Mouse (Mus musculus) heart, adult 8-10 months (tissue): ENCODE data around the gene Pcsk1n. TPM values are rescaled to one million over a fixed set of nuclear protein-coding genes. Genes with fewer than 3 reads are reported as not detected.

Experiments used
- DNase-seq: peaks from one replicate; pipeline ENCODE4 v3.0.0; 2022; ENCODE audit warnings: low spot score
- total RNA-seq, 4 experiments: library from RNA; stranded (reverse); gene quantifications; 2 replicates each; pipeline ENCODE4 v1.2.4; 2022

Gene Pcsk1n
- total RNA-seq, 4 experiments from 2014 or later = 0.11 to 0.20 (median 0.16) TPM

GRCm38 (mm10) chrX:7947108-7947899 lies 27.7 kb downstream of the Pcsk1n start, which contains the start of gene Hdac6:
TSS of gene Hdac6 (minus strand) at chrX:7947889.
- DNase-seq = no peak

- DNase-seq = peak; percentile 93
Observed at GRCm38 (mm10) chrX:7947900-7948492, 28.4 kb downstream of the Pcsk1n start.

GRCm38 (mm10) chrX:7950091-7950490 lies 30.5 kb downstream of the Pcsk1n start:
- no peak for DNase-seq

GRCm38 (mm10) chrX:7958868-7959267 lies 39.2 kb downstream of the Pcsk1n start:
- DNase-seq = no peak

- no peak for DNase-seq
Observed at GRCm38 (mm10) chrX:7963829-7964626, 44.4 kb downstream of the Pcsk1n start.

GRCm38 (mm10) chrX:7966161-7966560 lies 46.5 kb downstream of the Pcsk1n start:
- DNase-seq = no peak

GRCm38 (mm10) chrX:7967596-7968201 lies 48.1 kb downstream of the Pcsk1n start:
- DNase-seq = no peak

GRCm38 (mm10) chrX:7968226-7968625 lies 48.6 kb downstream of the Pcsk1n start:
- no peak for DNase-seq

- no peak for DNase-seq
Observed at GRCm38 (mm10) chrX:7968899-7969298, 49.3 kb downstream of the Pcsk1n start.

- no peak for DNase-seq
Observed at GRCm38 (mm10) chrX:7971292-7971691, 51.7 kb downstream of the Pcsk1n start.

Other genes with a start within 250 kb of the Pcsk1n start
- gene Plp2, start 248.4 kb upstream of the Pcsk1n start, total RNA-seq = 10 to 100 TPM; 39.8 to 56.9 (median 51.1) TPM
- gene Magix, start 238.6 kb upstream of the Pcsk1n start, total RNA-seq = 10 to 100 TPM; 26.1 to 30.3 (median 28.8) TPM
- gene Gpkow, start 222.7 kb upstream of the Pcsk1n start, total RNA-seq = 10 to 100 TPM; 18.3 to 21.9 (median 21.3) TPM
- 10 to 100 TPM; 34.4 to 60.5 (median 46.7) TPM for gene Wdr45, start 205.5 kb upstream of the Pcsk1n start, total RNA-seq
- gene Gm45208, start 197.6 kb upstream of the Pcsk1n start, total RNA-seq = not detected
- gene Praf2, start 191.4 kb upstream of the Pcsk1n start, total RNA-seq = 1 to 10 TPM; 4.3 to 6.7 (median 5.7) TPM
- 1 to 10 TPM in 1 of 4 experiments, under 1 TPM in 3; 0.37 to 1.0 (median 0.73) TPM for gene Ccdc120, start 168.9 kb upstream of the Pcsk1n start, total RNA-seq
- 10 to 100 TPM; 11.9 to 16.9 (median 14.8) TPM for gene Tfe3, start 157.3 kb upstream of the Pcsk1n start, total RNA-seq
- 10 to 100 TPM; 23.1 to 26.1 (median 24.7) TPM for gene Gripap1, start 130.1 kb upstream of the Pcsk1n start, total RNA-seq
- gene Kcnd1, start 97.5 kb upstream of the Pcsk1n start, total RNA-seq = under 1 TPM; 0.23 to 0.30 (median 0.27) TPM
- gene Otud5, start 78.5 kb upstream of the Pcsk1n start, total RNA-seq = 10 to 100 TPM; 20.0 to 24.9 (median 21.5) TPM
- 1 to 10 TPM; 2.4 to 6.1 (median 3.7) TPM for gene Pim2, start 41.6 kb upstream of the Pcsk1n start, total RNA-seq
- 10 to 100 TPM in 3 of 4 experiments, 1 to 10 TPM in 1; 8.9 to 18.3 (median 13.5) TPM for gene Slc35a2, start 35.8 kb upstream of the Pcsk1n start, total RNA-seq
- gene Pqbp1, start 20.6 kb upstream of the Pcsk1n start, total RNA-seq = 10 to 100 TPM; 20.0 to 24.0 (median 20.9) TPM
- gene Timm17b, start 20.5 kb upstream of the Pcsk1n start, total RNA-seq = 10 to 100 TPM; 44.7 to 50.5 (median 46.7) TPM
- gene Gm10491, start 12.0 kb upstream of the Pcsk1n start, total RNA-seq = not detected
- gene Gm10490, start 10.3 kb upstream of the Pcsk1n start, total RNA-seq = not detected
- gene Eras, start 8.8 kb downstream of the Pcsk1n start, total RNA-seq = not detected
- gene Hdac6, start 28.1 kb downstream of the Pcsk1n start, total RNA-seq = 10 to 100 TPM; 10.4 to 11.5 (median 10.9) TPM
- gene Gata1, start 58.2 kb downstream of the Pcsk1n start, total RNA-seq = under 1 TPM in 1 of 4 experiments, not detected in 3; 0.32 TPM
- gene Glod5, start 98.7 kb downstream of the Pcsk1n start, total RNA-seq = not detected
- 1 to 10 TPM; 4.0 to 6.4 (median 4.5) TPM for gene Suv39h1, start 154.9 kb downstream of the Pcsk1n start, total RNA-seq
- gene Was, start 170.7 kb downstream of the Pcsk1n start, total RNA-seq = 1 to 10 TPM; 1.3 to 2.5 (median 1.6) TPM
- 10 to 100 TPM; 34.2 to 48.2 (median 41.0) TPM for gene Wdr13, start 213.1 kb downstream of the Pcsk1n start, total RNA-seq
- gene Rbm3, start 226.1 kb downstream of the Pcsk1n start, total RNA-seq = 100 to 1,000 TPM in 1 of 4 experiments, 10 to 100 TPM in 3; 38.2 to 113 (median 59.5) TPM